Mouse (Mus musculus) gastrocnemius, postnatal 14 days (tissue): ENCODE measurements around the gene Pde2a. TPM values are rescaled to one million over a fixed set of nuclear protein-coding genes. Genes with fewer than 3 reads are reported as not detected.
"Not testable (repeated sequence)": the region's sequence is repeated elsewhere in the genome, so short reads cannot be mapped to it uniquely, and the experiment has no call there.

ENCODE experiments used
- DNase-seq: peaks from one replicate; pipeline ENCODE4 v3.0.0; 2021; ENCODE audit warnings: mixed read lengths
- intact Hi-C: fragments of 180-260 bp; cut with DNase I; formaldehyde crosslinking; loops from one replicate; pipeline ENCODE4 v1.15.1; 2025; ENCODE audit warnings: low total_unique reads
- microRNA-seq, 2 experiments: library from miRNA; unstranded; fragments of <30 nt; microRNA quantifications; one replicate each; pipeline ENCODE4 v1.2.0; 2021
- total RNA-seq, 2 experiments: library from RNA; stranded (reverse); gene quantifications; 2 replicates each; pipeline ENCODE4 v1.2.3; 2021

Gene Pde2a
- total RNA-seq, 2 experiments from 2014 or later = 35.1 to 37.3 TPM

DNA sequence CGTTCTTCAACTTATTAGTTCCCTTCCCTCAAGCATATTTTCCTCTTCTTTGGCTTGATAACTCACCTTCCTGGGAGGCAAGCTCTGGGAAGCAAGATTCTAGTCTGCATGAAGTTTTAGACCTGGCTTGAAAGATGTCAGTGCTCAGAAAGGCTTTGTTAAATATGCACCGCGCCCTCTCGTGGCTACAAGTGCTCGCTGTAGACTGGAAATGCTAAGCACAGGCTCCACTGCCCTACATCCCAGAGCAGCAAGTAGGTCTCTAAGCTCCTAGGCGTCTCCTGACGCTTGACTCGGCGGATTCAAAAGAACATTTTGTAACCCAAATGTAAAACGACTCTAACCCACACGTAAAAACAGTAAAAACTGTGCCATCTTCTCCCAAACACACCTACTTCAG lies 119.6 kb downstream of the Pde2a start:
- intact Hi-C loops = no loop called here
- DNase-seq = peak; percentile 62

DNA sequence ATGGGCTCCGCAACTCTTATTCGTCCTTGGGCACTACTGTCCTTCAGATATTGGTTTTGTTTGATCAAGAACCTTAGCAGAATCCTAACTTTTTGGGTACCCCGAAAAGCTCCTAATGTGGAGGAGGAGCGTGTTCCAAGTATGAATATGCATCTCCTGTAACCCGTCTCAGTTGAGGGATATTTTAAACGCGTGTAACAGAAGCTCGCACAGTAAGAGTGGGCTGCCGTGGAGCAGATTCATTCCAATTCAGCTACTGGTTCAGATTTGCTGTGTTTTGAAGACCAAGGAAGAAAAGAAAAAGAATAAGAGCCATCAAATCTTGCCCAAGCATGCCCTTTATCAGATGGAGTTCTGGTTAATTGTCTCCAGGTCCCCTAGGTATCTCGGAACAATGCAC lies 120.2 kb downstream of the Pde2a start:
- intact Hi-C loops = no loop called here
- DNase-seq = no peak

DNA sequence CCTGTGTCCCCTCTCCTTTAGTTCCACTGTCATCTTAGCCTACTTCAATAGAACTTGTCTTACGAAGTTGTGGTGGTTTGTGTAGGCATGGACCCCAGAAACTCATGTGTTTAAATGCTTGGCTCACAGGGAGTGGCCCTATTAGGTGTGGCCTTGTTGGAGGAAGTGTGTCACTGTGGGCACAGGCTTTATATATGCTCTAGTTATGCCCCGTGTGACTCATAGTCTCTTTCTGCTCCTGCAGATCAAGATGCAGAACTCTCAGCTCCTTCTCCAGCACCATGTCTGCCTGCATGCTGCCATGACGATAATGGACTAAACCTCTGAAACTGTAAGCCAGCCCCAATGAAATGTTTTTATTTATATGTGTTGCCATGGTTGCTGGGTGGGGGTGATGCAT lies 126.2 kb downstream of the Pde2a start:
- intact Hi-C loops = no loop called here
- DNase-seq = no peak

DNA sequence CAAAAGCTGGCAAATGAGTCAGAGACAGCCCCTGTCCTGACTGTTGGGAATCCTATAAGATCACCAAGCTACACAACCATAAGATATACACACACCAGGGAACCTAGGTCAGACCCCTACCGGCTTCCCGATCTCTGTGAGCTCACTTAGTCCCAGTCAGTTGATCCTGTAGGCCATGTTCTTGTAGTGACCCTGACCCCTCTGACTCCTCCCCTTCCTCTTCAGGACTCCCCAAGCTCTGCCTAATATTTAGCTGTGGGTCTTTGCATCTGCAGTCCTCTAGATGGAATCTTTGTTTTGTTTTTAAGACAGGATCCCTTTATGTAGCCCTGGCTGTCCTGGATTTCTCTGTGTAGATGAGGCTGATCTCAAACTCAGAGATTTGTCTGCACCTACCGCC lies 127.8 kb downstream of the Pde2a start:
- intact Hi-C loops = no loop called here

DNA sequence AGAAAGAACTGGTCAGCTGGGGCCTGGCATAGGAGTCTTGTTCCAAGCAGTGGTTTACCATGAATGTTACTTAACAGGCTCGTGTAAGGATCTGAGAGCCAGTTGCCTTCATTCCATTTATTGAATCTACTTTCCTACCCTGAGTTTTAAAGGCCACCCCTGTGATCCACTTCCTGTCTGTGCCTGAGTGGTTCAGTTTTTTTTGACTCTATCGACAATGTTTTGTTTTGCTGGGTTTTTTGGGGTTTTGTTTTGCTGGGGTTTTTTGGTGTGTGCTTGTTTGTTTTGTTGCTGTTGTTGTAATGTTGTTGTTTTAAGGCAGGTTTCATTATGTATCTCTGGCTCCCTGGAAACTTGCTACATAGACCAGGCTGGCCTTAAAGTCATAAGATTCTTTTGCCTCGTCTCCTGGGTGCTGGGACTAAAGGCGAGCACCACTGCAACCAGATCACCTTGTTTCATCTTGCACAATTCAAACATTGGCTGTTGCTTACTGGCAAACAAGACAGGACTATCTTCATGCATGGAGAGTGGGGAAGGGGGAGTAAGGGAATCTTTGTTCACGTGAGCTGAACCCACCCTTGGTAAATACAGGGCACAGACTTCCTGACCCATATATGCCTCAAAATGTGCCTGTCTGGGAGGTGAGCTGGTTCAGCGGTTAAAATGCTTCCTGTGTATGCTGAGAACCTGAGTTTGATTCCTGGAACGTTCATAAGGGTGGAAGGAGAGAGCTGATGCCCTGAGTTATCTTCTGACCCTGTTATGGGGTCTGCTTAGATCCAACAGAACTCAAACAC lies 129.4 kb downstream of the Pde2a start:
- intact Hi-C loops = no loop called here

More for the DNA sequence above, 127.8 kb downstream of the Pde2a start:
- no peak for DNase-seq

GRCm38 (mm10) chr7:101551530-101551929 lies 130.0 kb downstream of the Pde2a start:
- intact Hi-C loops = no loop called here
- no peak for DNase-seq

More for the DNA sequence above, 129.4 kb downstream of the Pde2a start:
- no peak for DNase-seq

- DNase-seq, intact Hi-C loops: not testable (repeated sequence)
Measured at GRCm38 (mm10) chr7:101555473-101555872, 134.0 kb downstream of the Pde2a start.

GRCm38 (mm10) chr7:101557391-101557790 lies 135.9 kb downstream of the Pde2a start:
- intact Hi-C loops = no loop called here
- no peak for DNase-seq

DNA sequence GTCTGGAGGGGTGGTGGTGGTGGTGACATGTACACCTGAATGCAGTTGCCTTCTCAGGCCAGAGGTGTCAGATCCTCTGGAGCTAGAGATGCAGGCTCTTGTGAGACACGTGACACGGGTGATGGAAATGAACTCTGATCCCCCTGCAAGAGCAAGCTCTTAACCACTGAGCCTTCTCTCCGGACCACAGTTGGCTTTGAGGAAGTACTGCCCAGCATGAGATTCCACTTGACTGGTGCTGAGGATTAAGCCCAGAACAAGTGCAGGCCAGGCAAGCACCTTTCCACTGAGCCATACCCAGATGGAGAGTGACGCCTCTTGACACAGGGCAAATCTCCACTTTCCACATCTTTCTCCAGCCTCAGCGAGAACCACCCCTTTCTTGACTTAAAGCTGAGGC lies 137.9 kb downstream of the Pde2a start:
- intact Hi-C loops, DNase-seq: not testable (repeated sequence)

Small RNA genes lying within 50 kb of the gene (microRNA-seq; reads per million reads assigned to microRNA genes)
- gene Mir139 = 14,952 to 16,247 reads per million in 2 experiments

Other genes starting within 250 kb of the Pde2a start
- 1 to 10 TPM; 5.7 to 7.3 TPM for gene Atg16l2, start 119.4 kb upstream of the Pde2a start, total RNA-seq
- gene Stard10, start 104.6 kb upstream of the Pde2a start, total RNA-seq = 10 to 100 TPM; 19.1 to 19.9 TPM
- gene Arap1, start 73.6 kb upstream of the Pde2a start, total RNA-seq = 10 to 100 TPM; 19.5 to 21.0 TPM
- 1 to 10 TPM; 2.3 to 6.4 TPM for gene Gm45837, start 10.8 kb upstream of the Pde2a start, total RNA-seq
- gene Art2b, start 163.9 kb downstream of the Pde2a start, total RNA-seq = not detected
- 10 to 100 TPM; 37.3 to 39.2 TPM for gene Clpb, start 241.9 kb downstream of the Pde2a start, total RNA-seq